Mouse (Mus musculus): ENCODE data around the gene Lima1. TPM values are rescaled to one million over a fixed set of nuclear protein-coding genes. Genes with fewer than 3 reads are reported as not detected.

Gene Lima1
- polyA plus RNA-seq, 1 experiment: 140 TPM

- Histone ChIP-seq H3K36me3 (ENCODE audit: control insufficient read depth, insufficient read depth) (no peaks in the 10 kb centered on the region), H3K4me3 (peak overlapping the region; percentile 47), H3K27me3 (ENCODE audit: control insufficient read depth, insufficient read depth, insufficient read length) (no peaks in the 10 kb centered on the region), H3K79me2 (ENCODE audit: control insufficient read depth, insufficient read depth) (no peaks in the 10 kb centered on the region), H3K4me2 (ENCODE audit: low read depth) (peak overlapping the region; percentile 98), H3ac (ENCODE audit: control insufficient read depth, insufficient read length) (peak overlapping the region; percentile 11)
- TF ChIP-seq REST (IDR thresholded peaks at IDR 0.05; ENCODE audit: insufficient read depth, insufficient read length) (no peak), SRF (IDR thresholded peaks at IDR 0.05; ENCODE audit: control insufficient read depth, insufficient read length, low read depth) (no peak), MYOD1 (IDR thresholded peaks at IDR 0.05; ENCODE audit: control insufficient read depth in 1 of 3, insufficient read length in 2 of 3, low read depth in 2 of 3) (no peak), TCF12 (IDR thresholded peaks at IDR 0.05; ENCODE audit: insufficient read depth, poor library complexity, severe bottlenecking) (no peak), POLR2A (IDR thresholded peaks at IDR 0.05; ENCODE audit: insufficient read length, low read depth) (no peak), MYOG (IDR thresholded peaks at IDR 0.05; ENCODE audit: control insufficient read depth in 1 of 3, insufficient read depth in 1 of 3, insufficient read length in 2 of 3, low read depth in 2 of 3) (no peak), MAX (IDR thresholded peaks at IDR 0.05; ENCODE audit: low read depth) (no peak), CEBPB (IDR thresholded peaks at IDR 0.05; ENCODE audit: insufficient read depth, poor library complexity, severe bottlenecking) (no peak), TCF3 (IDR thresholded peaks at IDR 0.05; ENCODE audit: insufficient read length, low read depth) (no peak), POLR2AphosphoS2 (IDR thresholded peaks at IDR 0.05; ENCODE audit: insufficient read length, low read depth) (no peak), E2F4 (IDR thresholded peaks at IDR 0.05; ENCODE audit: insufficient read depth) (no peak), USF1 (IDR thresholded peaks at IDR 0.05; ENCODE audit: low read depth) (no peak)
These were observed 483 bp downstream of the Lima1 start for GRCm38 (mm10) chr15:99874612-99875333.

DNA sequence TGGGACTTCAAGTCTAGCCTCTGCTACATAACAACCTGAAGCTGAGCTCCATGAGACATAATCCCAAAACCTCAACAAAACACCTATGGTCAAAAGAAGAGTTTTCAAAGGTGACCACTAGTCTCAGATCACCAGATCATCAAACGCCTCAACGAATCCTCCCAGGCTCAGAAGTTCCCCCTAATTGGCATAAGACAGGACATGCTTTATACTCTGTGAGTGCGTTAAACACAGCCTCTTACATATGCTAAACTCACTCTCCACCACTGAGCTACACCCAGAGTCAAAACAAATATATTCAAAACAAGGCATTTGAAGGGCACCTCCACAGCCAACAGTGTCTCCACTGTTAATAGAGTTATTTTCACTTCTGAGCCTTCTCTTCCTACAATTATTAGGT, 2.7 kb downstream of the Lima1 start:
- Histone ChIP-seq H3K36me3 (ENCODE audit: control insufficient read depth, insufficient read depth) (no peaks in the 10 kb centered on the region), H3ac (ENCODE audit: control insufficient read depth, insufficient read length) (no peak overlapping the region), H3K27me3 (ENCODE audit: control insufficient read depth, insufficient read depth, insufficient read length) (no peaks in the 10 kb centered on the region), H3K4me2 (ENCODE audit: low read depth) (no peak overlapping the region), H3K4me3 (no peak overlapping the region), H3K79me2 (ENCODE audit: control insufficient read depth, insufficient read depth) (no peaks in the 10 kb centered on the region)
- TF ChIP-seq USF1 (IDR thresholded peaks at IDR 0.05; ENCODE audit: low read depth) (no peak), POLR2AphosphoS2 (IDR thresholded peaks at IDR 0.05; ENCODE audit: insufficient read length, low read depth) (no peak), MYOG (IDR thresholded peaks at IDR 0.05; ENCODE audit: control insufficient read depth in 1 of 3, insufficient read depth in 1 of 3, insufficient read length in 2 of 3, low read depth in 2 of 3) (no peak), SRF (IDR thresholded peaks at IDR 0.05; ENCODE audit: control insufficient read depth, insufficient read length, low read depth) (no peak), TCF12 (IDR thresholded peaks at IDR 0.05; ENCODE audit: insufficient read depth, poor library complexity, severe bottlenecking) (no peak), POLR2A (IDR thresholded peaks at IDR 0.05; ENCODE audit: insufficient read length, low read depth) (no peak), MYOD1 (IDR thresholded peaks at IDR 0.05; ENCODE audit: control insufficient read depth in 1 of 3, insufficient read length in 2 of 3, low read depth in 2 of 3) (no peak), MAX (IDR thresholded peaks at IDR 0.05; ENCODE audit: low read depth) (no peak), CEBPB (IDR thresholded peaks at IDR 0.05; ENCODE audit: insufficient read depth, poor library complexity, severe bottlenecking) (no peak), TCF3 (IDR thresholded peaks at IDR 0.05; ENCODE audit: insufficient read length, low read depth) (no peak), REST (IDR thresholded peaks at IDR 0.05; ENCODE audit: insufficient read depth, insufficient read length) (no peak), E2F4 (IDR thresholded peaks at IDR 0.05; ENCODE audit: insufficient read depth) (no peak)

GRCm38 (mm10) chr15:99867654-99868053, 7.6 kb downstream of the Lima1 start:
- Histone ChIP-seq H3K4me2 (ENCODE audit: low read depth) (no peak overlapping the region), H3K4me3 (no peak overlapping the region), H3K79me2 (ENCODE audit: control insufficient read depth, insufficient read depth) (no peaks in the 10 kb centered on the region), H3ac (ENCODE audit: control insufficient read depth, insufficient read length) (no peak overlapping the region), H3K27me3 (ENCODE audit: control insufficient read depth, insufficient read depth, insufficient read length) (no peaks in the 10 kb centered on the region), H3K36me3 (ENCODE audit: control insufficient read depth, insufficient read depth) (peaks cover 4% of the 10 kb centered on the region)
- TF ChIP-seq SRF (IDR thresholded peaks at IDR 0.05; ENCODE audit: control insufficient read depth, insufficient read length, low read depth) (no peak), TCF3 (IDR thresholded peaks at IDR 0.05; ENCODE audit: insufficient read length, low read depth) (no peak), CEBPB (IDR thresholded peaks at IDR 0.05; ENCODE audit: insufficient read depth, poor library complexity, severe bottlenecking) (no peak), USF1 (IDR thresholded peaks at IDR 0.05; ENCODE audit: low read depth) (no peak), TCF12 (IDR thresholded peaks at IDR 0.05; ENCODE audit: insufficient read depth, poor library complexity, severe bottlenecking) (no peak), MYOG (IDR thresholded peaks at IDR 0.05; ENCODE audit: control insufficient read depth in 1 of 3, insufficient read depth in 1 of 3, insufficient read length in 2 of 3, low read depth in 2 of 3) (no peak), E2F4 (IDR thresholded peaks at IDR 0.05; ENCODE audit: insufficient read depth) (no peak), MAX (IDR thresholded peaks at IDR 0.05; ENCODE audit: low read depth) (no peak), POLR2A (IDR thresholded peaks at IDR 0.05; ENCODE audit: insufficient read length, low read depth) (no peak), POLR2AphosphoS2 (IDR thresholded peaks at IDR 0.05; ENCODE audit: insufficient read length, low read depth) (no peak), MYOD1 (IDR thresholded peaks at IDR 0.05; ENCODE audit: control insufficient read depth in 1 of 3, insufficient read length in 2 of 3, low read depth in 2 of 3) (no peak), REST (IDR thresholded peaks at IDR 0.05; ENCODE audit: insufficient read depth, insufficient read length) (no peak)

DNA sequence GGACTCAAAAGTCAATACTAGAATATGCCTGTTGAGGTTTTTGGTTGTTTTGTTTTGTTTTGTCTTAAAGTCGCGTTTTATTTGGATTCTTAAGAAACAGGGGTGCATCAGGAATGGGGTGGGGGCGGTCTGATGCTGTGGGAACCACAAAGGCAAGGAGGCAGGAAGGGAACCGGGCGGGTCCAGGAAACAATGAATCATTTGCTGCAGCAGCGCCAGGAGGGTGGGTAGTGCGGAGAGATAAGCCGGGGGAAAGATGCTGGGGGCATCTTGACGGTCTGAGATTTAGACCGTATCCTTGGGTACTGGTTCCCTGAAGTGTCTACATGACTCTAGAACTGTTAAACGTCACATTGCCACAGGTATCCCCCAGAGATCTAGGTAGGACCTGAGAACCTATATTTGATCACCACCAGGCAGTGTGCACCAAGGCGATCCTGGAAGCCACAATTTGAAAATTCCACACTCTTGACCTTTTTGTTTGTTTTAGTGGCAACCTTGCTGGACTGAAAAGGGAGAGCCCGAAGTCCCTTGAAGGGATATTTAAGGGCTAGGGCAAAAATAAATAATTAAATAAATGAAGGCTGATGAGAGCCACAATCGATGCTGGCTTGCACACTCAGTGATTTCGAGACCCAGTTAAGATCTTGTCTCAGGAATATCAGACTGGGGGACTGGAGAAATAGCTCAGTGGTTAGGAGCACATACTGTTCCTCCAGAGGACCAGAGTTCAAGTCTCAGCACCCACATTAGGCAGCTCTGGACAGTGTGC, 8.6 kb downstream of the Lima1 start:
- H3K79me2 ChIP-seq (ENCODE audit: control insufficient read depth, insufficient read depth): no peaks in the 10 kb centered on the region
- peak overlapping the region; percentile 24 for H3K4me2 ChIP-seq (ENCODE audit: low read depth)
- no peak overlapping the region for H3ac ChIP-seq (ENCODE audit: control insufficient read depth, insufficient read length)
- H3K4me3 ChIP-seq: no peak overlapping the region
- H3K36me3 ChIP-seq (ENCODE audit: control insufficient read depth, insufficient read depth): peaks cover 6% of the 10 kb centered on the region
- H3K27me3 ChIP-seq (ENCODE audit: control insufficient read depth, insufficient read depth, insufficient read length): no peaks in the 10 kb centered on the region
- no peak for TF ChIP-seq POLR2AphosphoS2 (IDR thresholded peaks at IDR 0.05; ENCODE audit: insufficient read length, low read depth)
- no peak for TF ChIP-seq TCF3 (IDR thresholded peaks at IDR 0.05; ENCODE audit: insufficient read length, low read depth)
- no peak for TF ChIP-seq MAX (IDR thresholded peaks at IDR 0.05; ENCODE audit: low read depth)
- TF ChIP-seq USF1 (IDR thresholded peaks at IDR 0.05; ENCODE audit: low read depth): no peak
- no peak for TF ChIP-seq POLR2A (IDR thresholded peaks at IDR 0.05; ENCODE audit: insufficient read length, low read depth)
- TF ChIP-seq MYOG (IDR thresholded peaks at IDR 0.05; ENCODE audit: control insufficient read depth in 1 of 3, insufficient read depth in 1 of 3, insufficient read length in 2 of 3, low read depth in 2 of 3): no peak
- TF ChIP-seq REST (IDR thresholded peaks at IDR 0.05; ENCODE audit: insufficient read depth, insufficient read length): no peak
- TF ChIP-seq CEBPB (IDR thresholded peaks at IDR 0.05; ENCODE audit: insufficient read depth, poor library complexity, severe bottlenecking): no peak
- TF ChIP-seq TCF12 (IDR thresholded peaks at IDR 0.05; ENCODE audit: insufficient read depth, poor library complexity, severe bottlenecking): no peak
